16 mouse cellular contexts compared by ENCODE assay signal in genomic region chr5:97835418-97835817, GRCm38 (mm10).
DNase-seq lines count a peak whose midpoint lies in the region; ATAC-seq and TF ChIP-seq lines count a peak whose summit lies in the region.
"Had no signal": no experiment of that assay in that cellular context is flagged by ENCODE, and none has a peak within 500 bp of the region (broad histone marks: within the 10 kb centered on the region; RNA-seq: fewer than 3 reads in every experiment).

No protein-coding gene starts in this region.

- no peak overlapping the region for H3K4me3 ChIP-seq in liver, postnatal 0 days (ENCODE audit: low read depth, low read length)
- no peak overlapping the region for H3K4me3 ChIP-seq in embryonic fibroblast, embryonic 13.5 days (ENCODE audit: insufficient read depth, low read length)
- no peak overlapping the region for H3K4me3 ChIP-seq in heart, embryonic 11.5 days (ENCODE audit: low read depth, low read length)
- H3K4me3 ChIP-seq: forebrain, embryonic 12.5 days; heart, embryonic 10.5 days; heart, embryonic 15.5 days; hindbrain, embryonic 15.5 days had no signal

- H3K36me3 ChIP-seq in liver, postnatal 0 days (replicated peaks; ENCODE audit: insufficient read depth, low read length): no peaks in the 10 kb centered on the region
- H3K36me3 ChIP-seq in heart, embryonic 11.5 days (ENCODE audit: control insufficient read depth, insufficient read depth, low read length): no peaks in the 10 kb centered on the region
- H3K36me3 ChIP-seq: forebrain, embryonic 12.5 days; heart, embryonic 10.5 days; heart, embryonic 15.5 days; hindbrain, embryonic 15.5 days had no signal

- H3K27me3 ChIP-seq in liver, postnatal 0 days (ENCODE audit: insufficient read depth, low read length): no peaks in the 10 kb centered on the region
- H3K27me3 ChIP-seq in heart, embryonic 11.5 days (ENCODE audit: control insufficient read depth, insufficient read depth, low read length): no peaks in the 10 kb centered on the region
- H3K27me3 ChIP-seq: forebrain, embryonic 12.5 days; heart, embryonic 15.5 days; hindbrain, embryonic 15.5 days had no signal

- no peak overlapping the region for H3K9ac ChIP-seq in liver, postnatal 0 days (replicated peaks)
- H3K9ac ChIP-seq in heart, embryonic 11.5 days (ENCODE audit: low read depth, low read length): no peak overlapping the region
- H3K9ac ChIP-seq: forebrain, embryonic 12.5 days; heart, embryonic 15.5 days; hindbrain, embryonic 15.5 days had no signal

- H3K9me3 ChIP-seq in liver, postnatal 0 days (ENCODE audit: low read length): no peaks in the 10 kb centered on the region
- no peaks in the 10 kb centered on the region for H3K9me3 ChIP-seq in heart, embryonic 11.5 days (replicated peaks; ENCODE audit: control insufficient read depth, low read length)
- H3K9me3 ChIP-seq: forebrain, embryonic 12.5 days; heart, embryonic 10.5 days; heart, embryonic 15.5 days; hindbrain, embryonic 15.5 days had no signal

- ATAC-seq in liver, postnatal 0 days: no peak
- no peak for ATAC-seq in heart, embryonic 11.5 days (replicated peaks; ENCODE audit: insufficient number of reproducible peaks, low FRiP score, low TSS enrichment)
- ATAC-seq: forebrain, embryonic 16.5 days had no signal

- H3K4me2 ChIP-seq in liver, postnatal 0 days (ENCODE audit: low read depth, low read length): no peak overlapping the region
- no peak overlapping the region for H3K4me2 ChIP-seq in heart, embryonic 11.5 days
- H3K4me2 ChIP-seq: forebrain, embryonic 12.5 days; heart, embryonic 15.5 days; hindbrain, embryonic 15.5 days had no signal

- TF ChIP-seq CTCF in liver, postnatal 0 days (IDR thresholded peaks at IDR 0.05; ENCODE audit: low read depth): no peak
- no peak for TF ChIP-seq CTCF in embryonic fibroblast, embryonic 13.5 days (IDR thresholded peaks at IDR 0.05; ENCODE audit: borderline replicate concordance, insufficient read depth, low read length)

- peak; percentile 21 for DNase-seq in embryo, embryonic 10.5 days (ENCODE audit: low spot score)
- DNase-seq in embryo, embryonic 10 days (ENCODE audit: low spot score): no peak
- no peak for DNase-seq in liver, postnatal 0 days
- DNase-seq in liver: no peak
- peak; percentile 11 for DNase-seq in mesoderm, embryonic 11.5 days (ENCODE audit: low read depth, low spot score)
- no peak for DNase-seq in layer of hippocampus, adult 9-11 months
- DNase-seq: cerebellum, adult 11-12 months; cerebellum, adult 9-10 months; cerebellum, postnatal 36 days had no signal

- H3K4me1 ChIP-seq in liver, postnatal 0 days (ENCODE audit: insufficient read depth): 0 out of 2 replicates have a peak, but pooled peaks cover 2% of the 10 kb centered on the region
- H3K4me1 ChIP-seq in embryonic fibroblast, embryonic 13.5 days (ENCODE audit: control insufficient read depth, insufficient read depth, low read length): peaks cover 7% of the 10 kb centered on the region; the same call in 1 of the 2 replicates
- no peaks in the 10 kb centered on the region for H3K4me1 ChIP-seq in heart, embryonic 11.5 days (ENCODE audit: control insufficient read depth, insufficient read depth, low read length)
- H3K4me1 ChIP-seq: forebrain, embryonic 12.5 days; heart, embryonic 10.5 days; hindbrain, embryonic 15.5 days had no signal

- no peak for TF ChIP-seq EP300 in liver, postnatal 0 days (IDR thresholded peaks at IDR 0.05; ENCODE audit: low read depth)

- TF ChIP-seq POLR2A in embryonic fibroblast, embryonic 13.5 days (IDR thresholded peaks at IDR 0.05; ENCODE audit: low read depth, low read length): no peak

- 69% methylated on average over 2 of the region's 2 CpGs for WGBS in liver, postnatal 0 days (ENCODE audit: insufficient replicate concordance)
- 58% methylated on average over 2 of the region's 2 CpGs for WGBS in heart, embryonic 11.5 days (ENCODE audit: insufficient replicate concordance)

- H3K27ac ChIP-seq in liver, postnatal 0 days (ENCODE audit: low read depth): 0 out of 2 replicates have a peak overlapping the region, but pooled peaks have one; percentile 16
- H3K27ac ChIP-seq in embryonic fibroblast, embryonic 13.5 days (ENCODE audit: insufficient read depth, low read length): peak overlapping the region; percentile 24; the same call in 1 of the 2 replicates
- H3K27ac ChIP-seq in heart, embryonic 11.5 days (ENCODE audit: low read depth, low read length): no peak overlapping the region
- H3K27ac ChIP-seq: forebrain, embryonic 12.5 days; heart, embryonic 10.5 days; heart, embryonic 15.5 days; hindbrain, embryonic 15.5 days had no signal

Comparison
In these comparisons a context has a peak if more than half of its experiments do, and no peak if none do; other contexts are left out.
1. DNase-seq: peak in embryo, embryonic 10.5 days (single experiment) and mesoderm, embryonic 11.5 days (single experiment); none in embryo, embryonic 10 days (single experiment), liver, postnatal 0 days (single experiment), liver (single experiment) and layer of hippocampus, adult 9-11 months (single experiment).